Mouse (Mus musculus) liver, embryonic 14.5 days (tissue): ENCODE results near the gene Tmem170.

Experiments used
- CTCF ChIP-seq: IDR thresholded peaks from 2 replicates; pipeline ENCODE4 v1.5.1; 2016; ENCODE audit warnings: antibody characterized with exemption, low read depth, control low read depth
- EP300 ChIP-seq: IDR thresholded peaks from 2 replicates; pipeline ENCODE4 v1.6.1; 2016; ENCODE audit warnings: antibody characterized with exemption, low read depth

- TF ChIP-seq EP300, result no peak
- no peak for TF ChIP-seq CTCF
Observed at GRCm38 (mm10) chr8:111865130-111865852, 11.3 kb downstream of the Tmem170 start.
